Mouse (Mus musculus): ENCODE data around the gene Entpd5.

The Entpd5 gene

GRCm38 (mm10) chr12:84408819-84409507 is at the start of gene Entpd5, which contains the start of gene Bbof1:
TSS of gene Entpd5 (minus strand) at chr12:84409029.
TSS of gene Bbof1 (plus strand) at chr12:84409071.
- DNase-seq: peak; percentile 94

DNA sequence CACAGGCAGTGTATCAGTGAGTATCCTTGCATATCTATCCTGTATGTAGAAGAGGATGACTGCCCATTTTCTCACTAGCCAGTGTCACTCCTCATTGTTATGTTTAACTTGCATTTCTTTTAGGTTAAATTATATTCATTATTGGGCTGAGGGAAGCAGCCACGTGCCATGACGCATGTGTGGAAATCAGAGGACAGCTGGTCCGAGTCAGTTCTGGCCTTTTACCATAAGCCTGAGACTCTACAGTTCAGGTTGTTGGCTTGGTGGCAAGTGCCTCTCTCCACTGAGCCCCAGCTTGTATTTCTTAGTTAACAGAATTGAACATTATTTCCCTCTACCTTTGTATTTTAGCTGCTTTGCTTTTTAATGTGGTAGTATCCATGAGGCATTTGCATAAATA is 48.1 kb upstream of the Entpd5 start:
- DNase-seq: no peak

DNA sequence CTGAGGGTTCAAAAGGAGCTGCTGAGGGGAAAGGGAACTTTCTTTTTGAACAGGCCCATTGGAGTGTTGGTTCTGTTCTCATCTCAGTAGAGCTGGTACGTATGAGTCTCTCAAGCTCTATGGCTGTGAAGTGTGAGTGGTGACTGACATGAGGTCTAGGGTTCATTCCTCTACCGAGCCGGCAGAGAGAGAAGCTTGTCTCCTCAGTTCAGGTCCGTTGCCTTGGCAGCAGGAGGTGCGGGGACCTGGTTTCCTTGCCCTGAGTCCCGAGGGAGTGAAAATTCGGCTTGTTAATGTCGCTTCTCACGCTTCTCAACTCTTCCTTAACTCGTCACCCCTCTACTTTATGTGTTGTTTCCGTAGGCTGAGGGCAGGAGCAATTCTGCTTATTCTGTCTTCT is 43.0 kb upstream of the Entpd5 start:
- no peak for DNase-seq

DNA sequence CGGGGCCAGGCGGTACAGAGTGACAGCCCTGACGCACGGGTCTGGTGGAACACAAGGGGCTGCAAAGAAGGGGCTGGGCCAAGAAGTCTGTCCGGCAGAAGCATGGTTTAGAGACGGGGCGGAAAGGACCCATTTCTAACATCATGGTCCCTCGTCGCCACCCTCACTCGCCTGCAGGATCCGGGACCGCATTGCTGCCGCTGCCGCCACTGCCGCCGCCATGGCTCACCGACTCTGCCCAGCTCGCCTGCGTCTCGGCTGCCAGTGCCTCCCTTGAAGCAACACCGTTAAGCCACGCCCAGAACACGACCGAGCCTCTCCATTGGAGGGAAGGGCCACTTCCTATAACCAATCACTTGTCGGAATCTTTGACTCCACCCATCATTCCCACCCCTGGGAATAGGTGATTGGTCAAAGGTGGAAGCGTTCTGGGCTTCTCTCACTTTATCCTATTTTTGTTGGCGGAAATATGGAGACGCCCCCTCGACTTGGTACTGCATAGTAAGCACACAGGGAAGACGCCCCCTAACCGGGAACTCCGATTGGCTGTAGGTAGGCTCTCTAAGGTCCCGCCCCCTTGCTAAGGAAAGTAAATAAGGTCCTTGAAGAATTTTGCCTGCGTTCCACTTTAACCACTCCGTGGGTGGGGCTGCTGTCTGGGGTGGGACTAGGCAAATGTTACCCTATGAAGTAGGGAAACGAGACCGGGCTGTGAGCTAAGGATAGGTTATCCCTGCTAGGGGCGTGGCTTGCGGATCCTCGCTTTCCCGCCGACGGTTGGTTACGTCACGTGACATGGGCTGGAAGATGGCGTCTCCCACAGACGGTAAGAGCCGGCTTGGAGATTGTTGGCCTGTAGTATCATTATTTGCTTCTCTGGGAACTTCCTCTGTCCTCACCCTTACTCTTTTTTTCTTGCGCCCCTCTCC is 42.2 kb upstream of the Entpd5 start, which contains the start of the genes Aldh6a1 and Lin52:
TSS of gene Aldh6a1 (minus strand) at position 287 of the 929 bp plus-strand sequence.
TSS of gene Lin52 (plus strand) at position 705 of the 929 bp plus-strand sequence.
- DNase-seq: peak; percentile 100

- no peak for DNase-seq
These were observed 41.5 kb upstream of the Entpd5 start for GRCm38 (mm10) chr12:84450351-84450717.

DNA sequence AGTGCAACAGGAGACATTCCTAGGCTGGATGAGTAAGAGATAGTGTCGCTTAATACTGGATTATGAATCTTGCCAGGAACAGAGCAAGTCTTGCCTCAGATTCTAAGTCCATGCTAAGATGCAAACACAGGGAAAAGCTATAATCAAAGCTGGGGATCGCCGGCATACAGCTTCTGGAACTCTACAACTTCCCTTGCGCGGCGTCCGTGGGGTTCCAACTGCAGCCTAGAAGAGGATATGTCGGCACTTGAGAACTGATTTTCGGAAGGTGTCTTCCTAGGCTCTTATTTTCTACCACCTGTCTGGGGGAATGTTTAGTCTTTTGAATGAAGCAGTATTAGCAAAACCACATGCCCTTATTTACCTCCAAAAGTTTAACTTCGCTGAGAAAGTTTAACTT is 41.1 kb upstream of the Entpd5 start:
- no peak for DNase-seq

- DNase-seq: no peak
These were observed 39.4 kb upstream of the Entpd5 start for GRCm38 (mm10) chr12:84448181-84448580.

GRCm38 (mm10) chr12:84447386-84447785 is 38.6 kb upstream of the Entpd5 start:
- DNase-seq: no peak

- DNase-seq: no peak
These were observed 33.7 kb upstream of the Entpd5 start for GRCm38 (mm10) chr12:84442526-84442925.

- DNase-seq: no peak
These were observed 29.9 kb upstream of the Entpd5 start for GRCm38 (mm10) chr12:84438697-84439096.

DNA sequence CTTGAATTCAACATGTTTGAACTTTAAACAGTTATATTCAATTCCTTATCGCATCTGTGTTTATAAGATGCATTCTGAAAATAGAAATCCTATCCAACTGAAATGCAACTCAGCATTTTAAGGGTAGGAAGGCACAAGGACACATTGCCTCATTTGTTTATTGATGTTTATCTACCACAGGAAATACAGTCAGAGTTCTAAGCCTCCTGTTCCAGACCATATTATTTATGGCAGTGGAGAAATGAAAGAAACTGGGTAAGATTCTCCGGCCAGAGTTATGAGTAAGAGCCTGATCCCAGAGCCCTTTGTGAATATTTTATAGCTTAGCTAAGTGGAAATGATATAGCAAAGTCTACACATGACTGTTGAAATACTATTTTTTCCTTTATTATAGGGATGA is 21.0 kb upstream of the Entpd5 start:
- no peak for DNase-seq

DNA sequence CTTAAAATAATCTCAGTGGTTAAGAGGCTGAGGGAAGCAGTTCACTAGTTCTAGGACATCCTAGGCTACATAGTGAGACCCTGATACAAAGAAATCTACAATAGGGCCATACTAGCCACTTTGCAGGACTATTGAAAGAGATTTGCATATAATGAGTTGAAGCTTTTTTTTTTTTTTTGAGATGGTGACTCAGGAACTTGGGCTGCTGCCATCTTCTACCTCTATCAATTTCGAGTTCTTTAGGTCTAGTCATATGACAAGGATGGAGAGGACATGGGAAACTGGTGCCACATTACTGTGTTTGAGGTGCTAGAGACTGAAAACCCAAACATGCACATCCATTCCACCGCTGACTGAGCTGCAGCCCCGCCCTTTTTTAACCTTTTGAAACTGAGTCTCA is 15.2 kb upstream of the Entpd5 start:
- DNase-seq: no peak

DNA sequence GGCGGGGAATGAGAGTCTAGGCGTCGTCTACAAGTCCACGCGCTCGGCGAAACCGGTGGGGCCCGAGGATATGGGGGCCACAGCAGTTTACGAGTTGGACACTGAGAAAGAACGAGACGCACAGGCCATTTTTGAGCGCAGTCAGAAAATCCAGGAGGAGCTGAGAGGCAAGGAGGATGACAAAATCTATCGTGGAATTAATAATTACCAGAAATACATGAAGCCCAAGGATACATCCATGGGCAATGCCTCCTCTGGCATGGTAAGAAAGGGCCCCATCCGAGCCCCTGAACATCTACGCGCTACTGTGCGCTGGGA is 8.7 kb upstream of the Entpd5 start:
- DNase-seq: no peak

DNA sequence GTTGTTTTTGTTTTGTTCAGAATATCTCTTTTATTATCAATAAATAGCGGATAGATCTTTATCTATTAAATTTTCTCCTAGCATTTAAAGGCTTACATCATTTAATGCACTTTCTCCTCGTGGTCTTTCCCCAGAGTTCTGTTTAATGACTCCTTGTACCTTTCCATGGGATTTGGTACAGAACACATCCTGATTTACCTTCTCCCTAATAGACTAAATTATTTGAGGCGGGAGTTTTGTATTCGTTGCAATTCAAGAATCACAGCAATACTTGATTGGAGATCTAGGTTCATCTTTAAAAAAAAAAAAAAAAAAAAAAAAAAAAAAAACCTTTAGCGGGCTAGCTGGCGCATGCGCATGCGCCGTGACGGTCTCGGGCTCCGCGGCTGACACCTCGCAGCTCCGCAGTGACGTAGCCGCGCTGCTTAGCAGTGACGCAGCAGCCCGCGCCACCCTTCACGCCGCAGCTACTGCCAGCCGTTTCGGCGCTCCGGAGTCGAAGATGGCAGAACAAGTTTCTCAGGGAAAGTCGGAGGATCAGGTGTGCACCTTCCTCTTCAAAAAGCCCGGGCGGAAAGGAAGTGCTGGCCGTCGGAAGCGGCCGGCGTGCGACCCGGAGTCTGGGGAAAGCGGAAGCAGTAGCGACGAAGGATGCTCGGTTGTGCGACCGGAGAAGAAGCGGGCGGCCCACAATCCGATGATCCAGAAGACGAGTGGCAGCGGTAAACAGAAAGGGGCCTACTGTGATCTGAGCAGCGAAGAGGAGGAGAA is 8.2 kb upstream of the Entpd5 start, which contains the start of gene Rnf113a2:
TSS of gene Rnf113a2 (plus strand) at position 363 of the 771 bp plus-strand sequence.
- peak; percentile 91 for DNase-seq

- peak; percentile 29 for DNase-seq
These were observed 683 bp downstream of the Entpd5 start for GRCm38 (mm10) chr12:84407874-84408818.

GRCm38 (mm10) chr12:84407259-84407658 is 1.6 kb downstream of the Entpd5 start:
- DNase-seq: no peak

GRCm38 (mm10) chr12:84404541-84404940 is 4.3 kb downstream of the Entpd5 start:
- peak; percentile 95 for DNase-seq

- DNase-seq: no peak
These were observed 5.9 kb downstream of the Entpd5 start for GRCm38 (mm10) chr12:84402923-84403322.

DNA sequence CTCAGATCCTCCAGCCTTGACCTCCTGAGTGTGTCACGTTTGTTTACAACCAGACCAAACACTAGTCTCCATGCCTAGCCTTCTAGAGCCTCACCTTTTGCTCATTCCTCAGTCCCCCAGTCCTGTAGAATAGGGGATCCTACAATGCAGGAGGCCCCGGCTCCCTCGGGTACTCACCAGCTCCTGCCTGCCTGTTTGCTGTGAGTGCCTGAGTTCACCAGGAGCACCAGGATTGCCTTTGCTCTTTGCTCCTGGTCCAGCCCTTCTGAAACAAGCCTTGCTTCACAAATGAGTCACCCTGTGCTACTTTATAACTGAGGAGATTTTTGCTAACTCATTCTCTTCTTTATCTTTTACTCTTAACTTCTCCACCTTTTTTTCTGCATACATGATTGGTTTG is 8.2 kb downstream of the Entpd5 start:
- no peak for DNase-seq

DNA sequence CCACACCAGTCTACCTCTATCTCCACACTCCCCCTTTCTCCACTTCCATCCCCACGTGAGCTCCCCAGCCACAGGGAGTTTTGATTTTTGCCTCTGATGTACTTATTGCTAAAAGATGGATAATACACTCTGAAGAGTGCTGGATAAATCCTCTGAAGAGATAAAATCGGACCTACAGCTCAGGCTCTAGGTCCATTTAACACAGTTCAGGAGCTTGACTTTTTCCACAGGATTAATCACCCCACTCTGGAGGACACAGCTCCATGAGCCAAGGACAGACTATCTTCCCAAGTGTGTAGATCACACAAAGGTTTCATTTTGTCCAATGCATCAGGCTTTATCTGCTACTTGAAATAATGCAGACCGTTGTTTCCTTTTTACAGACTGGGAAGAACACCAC is 8.8 kb downstream of the Entpd5 start:
- no peak for DNase-seq

- DNase-seq: no peak
These were observed 9.2 kb downstream of the Entpd5 start for GRCm38 (mm10) chr12:84399663-84400062.

DNA sequence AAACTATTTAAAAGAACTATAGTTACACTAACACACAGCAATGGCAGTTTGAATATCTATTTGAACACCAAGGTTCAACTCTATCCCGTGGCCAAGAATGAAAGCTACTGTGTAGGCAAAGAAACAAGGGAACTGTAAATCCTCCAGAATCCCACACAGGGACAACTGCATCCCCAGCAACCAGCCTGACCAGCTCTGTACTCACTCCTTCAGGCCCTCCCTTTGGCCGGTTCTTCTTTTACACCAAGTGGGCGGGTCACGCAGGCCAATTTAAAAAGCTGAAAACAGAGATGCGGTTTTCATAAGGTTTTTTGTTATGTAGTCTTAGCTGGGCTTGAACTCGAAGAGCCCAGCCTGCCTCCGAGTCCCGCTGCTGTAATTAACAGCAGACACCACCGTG is 9.7 kb downstream of the Entpd5 start:
- DNase-seq: no peak

All from retina, postnatal 1 day (tissue).